Mouse (Mus musculus): ENCODE results near the gene Srebf2.

GRCm38 (mm10) chr15:82184656-82185055 is 37.7 kb downstream of the Srebf2 start:
- no peak for TF ChIP-seq ZC3H11A (IDR thresholded peaks at IDR 0.05; ENCODE audit: borderline replicate concordance, low read depth, low read length)
- no peak for TF ChIP-seq ZNF384 (IDR thresholded peaks at IDR 0.05; ENCODE audit: low read depth, low read length)
- TF ChIP-seq CHD2 (IDR thresholded peaks at IDR 0.05; ENCODE audit: low read depth, low read length): no peak
- TF ChIP-seq MAFK (IDR thresholded peaks at IDR 0.05; ENCODE audit: insufficient read depth, low read depth, low read length): no peak

Data from ES-E14 (cell line).